Mouse (Mus musculus) G1E (cell line): ENCODE measurements around the gene Tmem192.

Source experiments
- CTCF ChIP-seq: IDR thresholded peaks from 2 replicates; pipeline ENCODE4 v1.5.1; 2012; ENCODE audit warnings: low read depth, low read length, inconsistent platforms, mixed read lengths
- GATA1 ChIP-seq: IDR thresholded peaks from 2 replicates; pipeline ENCODE4 v1.6.1; 2012; ENCODE audit warnings: borderline replicate concordance, low read length, inconsistent platforms, mixed read lengths
- POLR2AphosphoS5 ChIP-seq: IDR thresholded peaks from 2 replicates; pipeline ENCODE4 v1.6.1; 2012; ENCODE audit warnings: low read depth, low read length, inconsistent platforms; ENCODE audit not compliant: insufficient replicate concordance
- TAL1 ChIP-seq: conservative IDR thresholded peaks from 2 replicates; pipeline ENCODE4 v1.6.1; 2012; ENCODE audit warnings: low read depth, low read length, inconsistent platforms, mixed read lengths

DNA sequence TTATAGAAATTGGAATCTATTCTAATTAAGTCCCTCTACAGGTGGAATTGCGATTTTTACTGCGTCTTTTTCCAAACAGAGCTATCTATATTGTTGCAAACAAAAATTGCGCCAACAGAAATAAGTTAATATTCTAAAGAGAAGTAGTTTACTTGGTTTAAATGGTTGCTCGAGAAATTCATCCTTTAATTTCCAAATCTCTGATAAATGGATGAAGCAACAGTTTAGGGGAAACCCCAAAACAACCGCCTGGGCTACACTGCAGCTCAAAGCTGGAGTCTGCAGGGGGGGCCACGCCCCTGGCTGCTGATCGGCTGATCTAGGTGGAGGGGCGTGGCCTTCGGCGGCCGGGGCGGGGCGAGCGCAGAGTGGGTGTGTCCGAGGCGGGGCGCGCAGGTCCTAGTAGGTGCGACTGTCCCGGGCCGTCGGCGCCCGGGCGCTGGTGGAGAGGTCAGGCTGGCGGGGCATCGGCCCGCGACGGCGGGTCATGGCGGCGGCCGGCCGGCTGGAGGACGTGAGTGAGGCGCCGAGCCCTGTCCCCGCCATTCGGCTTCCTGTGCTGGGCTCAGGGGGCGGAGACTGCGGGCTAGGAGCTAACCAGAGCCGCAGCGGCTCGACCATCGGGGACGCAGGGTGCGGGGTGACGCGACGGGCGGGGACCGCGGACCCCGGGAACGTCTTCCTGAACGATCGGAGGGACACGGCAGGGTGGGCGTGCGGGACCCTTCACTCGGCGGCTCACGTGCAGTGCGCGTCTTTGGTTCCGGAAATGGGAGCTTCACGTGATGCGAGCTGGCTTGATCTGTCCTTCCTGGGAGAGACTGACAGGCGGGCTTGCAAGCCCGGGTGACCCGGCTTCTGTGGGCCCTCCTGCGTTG lies at the start of gene Tmem192:
- TF ChIP-seq CTCF, result no peak
- TF ChIP-seq GATA1, result no peak
- no peak for TF ChIP-seq TAL1
- no peak for TF ChIP-seq POLR2AphosphoS5
